Mouse (Mus musculus) skeletal muscle tissue, adult 2 months (tissue): ENCODE results near the gene Faap100.
"Not testable (repeated sequence)": the region's sequence is repeated elsewhere in the genome, so short reads cannot be mapped to it uniquely, and the experiment has no call there.

Source experiments
- DNase-seq: peaks from one replicate; pipeline ENCODE4 v3.0.0-alpha.2; 2012; ENCODE audit warnings: low read depth, low spot score

The Faap100 gene

GRCm38 (mm10) chr11:120378611-120379540, at the start of gene Faap100:
Faap100 (minus strand) TSS chr11:120378764.
- DNase-seq: peak; percentile 95

- no peak for DNase-seq
These were observed 48.2 kb upstream of the Faap100 start for GRCm38 (mm10) chr11:120426727-120427126.

GRCm38 (mm10) chr11:120423569-120424295, 45.2 kb upstream of the Faap100 start:
- DNase-seq: peak; percentile 76

- peak; percentile 47 for DNase-seq
These were observed 44.3 kb upstream of the Faap100 start for GRCm38 (mm10) chr11:120422651-120423568.

- no peak for DNase-seq
These were observed 40.0 kb upstream of the Faap100 start for GRCm38 (mm10) chr11:120418592-120418991.

GRCm38 (mm10) chr11:120417852-120418251, 39.3 kb upstream of the Faap100 start:
- DNase-seq: no peak

GRCm38 (mm10) chr11:120413621-120414020, 35.1 kb upstream of the Faap100 start:
- DNase-seq: not testable (repeated sequence)

- DNase-seq: no peak
These were observed 27.9 kb upstream of the Faap100 start for GRCm38 (mm10) chr11:120406445-120406844.

- DNase-seq: no peak
These were observed 27.3 kb upstream of the Faap100 start for GRCm38 (mm10) chr11:120405867-120406266.

GRCm38 (mm10) chr11:120404814-120405213, 26.2 kb upstream of the Faap100 start:
- no peak for DNase-seq

GRCm38 (mm10) chr11:120399319-120399718, 20.8 kb upstream of the Faap100 start:
- DNase-seq: no peak

GRCm38 (mm10) chr11:120397602-120398001, 19.0 kb upstream of the Faap100 start:
- no peak for DNase-seq

- no peak for DNase-seq
These were observed 17.1 kb upstream of the Faap100 start for GRCm38 (mm10) chr11:120395661-120396060.

- peak; percentile 84 for DNase-seq
These were observed 10.0 kb upstream of the Faap100 start for GRCm38 (mm10) chr11:120388580-120388979.

- DNase-seq: no peak
These were observed 8.6 kb upstream of the Faap100 start for GRCm38 (mm10) chr11:120387157-120387556.

GRCm38 (mm10) chr11:120386632-120387031, 8.1 kb upstream of the Faap100 start:
- peak; percentile 93 for DNase-seq

GRCm38 (mm10) chr11:120382509-120382908, 3.9 kb upstream of the Faap100 start:
- DNase-seq: no peak

- DNase-seq: no peak
These were observed 2.6 kb upstream of the Faap100 start for GRCm38 (mm10) chr11:120381157-120381556.

- DNase-seq: no peak
These were observed 1.7 kb upstream of the Faap100 start for GRCm38 (mm10) chr11:120380271-120380670.

- DNase-seq: peak; percentile 77
These were observed 443 bp downstream of the Faap100 start for GRCm38 (mm10) chr11:120378031-120378610.

- DNase-seq: no peak
These were observed 1.2 kb downstream of the Faap100 start for GRCm38 (mm10) chr11:120377337-120377736.
